ENCODE assay signal across 8 mouse cellular contexts in the genomic region with DNA sequence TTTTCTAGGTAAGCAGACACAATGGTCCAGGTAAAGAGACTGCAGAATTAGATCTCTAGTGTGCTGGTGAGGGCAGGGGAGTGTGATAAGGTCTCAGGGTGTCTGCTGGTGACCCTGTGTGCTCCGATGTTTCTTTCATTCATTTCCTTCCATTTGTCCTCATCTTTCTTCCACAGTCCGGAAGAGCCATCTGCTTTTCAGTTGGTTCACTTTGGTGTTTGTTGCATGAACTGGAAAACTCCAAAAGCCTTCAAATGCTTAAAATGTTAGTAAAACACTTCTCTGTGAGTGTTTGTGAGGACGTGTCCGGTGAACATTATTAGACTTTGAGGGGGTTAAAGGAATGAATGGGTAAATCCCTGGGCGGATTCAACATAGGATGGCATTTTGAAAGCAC. TPM values are rescaled to one million over a fixed set of nuclear protein-coding genes. Genes with fewer than 3 reads are reported as not detected.
A peak's percentile ranks its signal among the peaks of the same experiment; 100 is the strongest.
DNase-seq lines count a peak whose midpoint lies in the region; ATAC-seq and TF ChIP-seq lines count a peak whose summit lies in the region.

No protein-coding gene starts in this region.

- 40% methylated on average over 5 of the region's 5 CpGs for WGBS in kidney, embryonic 14.5 days
- WGBS in hindbrain, embryonic 13.5 days, result 44% methylated on average over 5 of the region's 5 CpGs
- WGBS in midbrain, embryonic 16.5 days, result 47% methylated on average over 5 of the region's 5 CpGs

- no peak for DNase-seq in kidney, postnatal 4 days
- DNase-seq in brain, embryonic 14.5 days (ENCODE audit: low read depth), result peak; percentile 42
- DNase-seq in left cerebral cortex, adult 18-20 months (ENCODE audit: low spot score in 2 of 2), result no peak
- no peak for DNase-seq in spleen, postnatal 4 days (ENCODE audit: low spot score in 2 of 2)
- DNase-seq in frontal cortex, postnatal 36 days (ENCODE audit: low spot score in 2 of 2), result no peak

- no peak for ATAC-seq in kidney, embryonic 14.5 days (ENCODE audit: low FRiP score, low TSS enrichment)
- ATAC-seq in hindbrain, embryonic 13.5 days (ENCODE audit: low FRiP score), result no peak
- ATAC-seq in midbrain, embryonic 16.5 days, result no peak

- no peak for TF ChIP-seq CTCF in brain, embryonic 14.5 days (IDR thresholded peaks at IDR 0.05; ENCODE audit: borderline replicate concordance, extremely low read depth, insufficient read depth, insufficient read length)

- no peaks in the 10 kb centered on the region for H3K36me3 ChIP-seq in kidney, embryonic 14.5 days (ENCODE audit: control insufficient read depth, insufficient read depth, low read length)
- no peaks in the 10 kb centered on the region for H3K36me3 ChIP-seq in hindbrain, embryonic 13.5 days
- no peaks in the 10 kb centered on the region for H3K36me3 ChIP-seq in midbrain, embryonic 16.5 days (ENCODE audit: control insufficient read depth, insufficient read depth, low read length)

- no peak overlapping the region for H3K9ac ChIP-seq in kidney, embryonic 14.5 days (ENCODE audit: low read depth, low read length)
- H3K9ac ChIP-seq in hindbrain, embryonic 13.5 days, result peak overlapping the region; percentile 60
- H3K9ac ChIP-seq in midbrain, embryonic 16.5 days (ENCODE audit: low read depth, low read length), result peak overlapping the region; percentile 63

- no peak for TF ChIP-seq POLR2A in brain, embryonic 14.5 days (IDR thresholded peaks at IDR 0.05; ENCODE audit: borderline replicate concordance, extremely low read depth, insufficient read depth, insufficient read length, poor library complexity, severe bottlenecking)

- H3K4me1 ChIP-seq in kidney, embryonic 14.5 days (ENCODE audit: control insufficient read depth, insufficient read depth, low read length), result peaks cover 2% of the 10 kb centered on the region; the same call in 1 of the 2 replicates
- H3K4me1 ChIP-seq in hindbrain, embryonic 13.5 days (replicated peaks), result peaks cover 13% of the 10 kb centered on the region
- peaks cover 5% of the 10 kb centered on the region; the same call in 1 of the 2 replicates for H3K4me1 ChIP-seq in midbrain, embryonic 16.5 days (ENCODE audit: control insufficient read depth, insufficient read depth, low read length)

- no peaks in the 10 kb centered on the region for H3K27me3 ChIP-seq in kidney, embryonic 14.5 days (ENCODE audit: control insufficient read depth, insufficient read depth, low read length)
- no peaks in the 10 kb centered on the region for H3K27me3 ChIP-seq in hindbrain, embryonic 13.5 days
- H3K27me3 ChIP-seq in midbrain, embryonic 16.5 days (ENCODE audit: control insufficient read depth, insufficient read depth, low read depth, low read length), result no peaks in the 10 kb centered on the region

- H3K27ac ChIP-seq in kidney, embryonic 14.5 days (ENCODE audit: low read depth, low read length), result no peak overlapping the region
- H3K27ac ChIP-seq in hindbrain, embryonic 13.5 days, result peak overlapping the region; percentile 83
- H3K27ac ChIP-seq in midbrain, embryonic 16.5 days (ENCODE audit: low read length), result peak overlapping the region; percentile 92

- no peaks in the 10 kb centered on the region for H3K9me3 ChIP-seq in kidney, embryonic 14.5 days (ENCODE audit: control insufficient read depth, low read length)
- no peaks in the 10 kb centered on the region for H3K9me3 ChIP-seq in hindbrain, embryonic 13.5 days
- H3K9me3 ChIP-seq in midbrain, embryonic 16.5 days (replicated peaks; ENCODE audit: control insufficient read depth, low read length, poor library complexity, severe bottlenecking), result no peaks in the 10 kb centered on the region

- peak overlapping the region; percentile 38 for H3K4me2 ChIP-seq in kidney, embryonic 14.5 days (replicated peaks; ENCODE audit: low read depth, low read length)
- peak overlapping the region; percentile 43 for H3K4me2 ChIP-seq in hindbrain, embryonic 13.5 days
- peak overlapping the region; percentile 55 for H3K4me2 ChIP-seq in midbrain, embryonic 16.5 days (ENCODE audit: low read length)

- H3K4me3 ChIP-seq in kidney, embryonic 14.5 days (ENCODE audit: low read length), result peak overlapping the region; percentile 66
- H3K4me3 ChIP-seq in hindbrain, embryonic 13.5 days, result peak overlapping the region; percentile 58
- H3K4me3 ChIP-seq in midbrain, embryonic 16.5 days (ENCODE audit: low read depth, low read length), result peak overlapping the region; percentile 62

RNA-seq across cellular contexts. Expression of gene Klrb1c, which starts 27.9 kb away (rescaled TPM):
- 0.61 TPM in 1 of 2 replicates, not detected in the other for polyA plus RNA-seq in kidney, embryonic 14.5 days (2014; fragmentation: Nextera tagmentation; extraction: Ambion mirVana)
- polyA plus RNA-seq in brain, embryonic 14.5 days (2012; rRNA removed), result 0.05 and 0.07 TPM in 2 replicates
- polyA plus RNA-seq in hindbrain, embryonic 13.5 days (2015; fragmentation: Nextera tagmentation; extraction: Ambion mirVana), result not detected in 2 replicates
- polyA plus RNA-seq in midbrain, embryonic 16.5 days (2015; fragmentation: Nextera tagmentation; extraction: Ambion mirVana), result not detected in 2 replicates
- not detected for total RNA-seq in left cerebral cortex, adult 18-20 months (2021)

RNA-seq across cellular contexts. Expression of gene Klrb1, which starts 38.3 kb away (rescaled TPM):
- polyA plus RNA-seq in kidney, embryonic 14.5 days (2014; fragmentation: Nextera tagmentation; extraction: Ambion mirVana), result not detected in 2 replicates
- 0.19 and 0.23 TPM in 2 replicates for polyA plus RNA-seq in brain, embryonic 14.5 days (2012; rRNA removed)
- polyA plus RNA-seq in hindbrain, embryonic 13.5 days (2015; fragmentation: Nextera tagmentation; extraction: Ambion mirVana), result 0.25 and 0.56 TPM in 2 replicates
- polyA plus RNA-seq in midbrain, embryonic 16.5 days (2015; fragmentation: Nextera tagmentation; extraction: Ambion mirVana), result 0.90 and 1.3 TPM in 2 replicates
- total RNA-seq in left cerebral cortex, adult 18-20 months (2021), result not detected
